Mouse (Mus musculus) kidney, postnatal 4 days (tissue): ENCODE data around the gene Slc43a2.

Source experiments
- DNase-seq, 2 experiments: peaks; one replicate each; pipeline ENCODE4 v3.0.0; 2021; ENCODE audit warnings: mixed read lengths in 2 of 2

Slc43a2 gene

DNA sequence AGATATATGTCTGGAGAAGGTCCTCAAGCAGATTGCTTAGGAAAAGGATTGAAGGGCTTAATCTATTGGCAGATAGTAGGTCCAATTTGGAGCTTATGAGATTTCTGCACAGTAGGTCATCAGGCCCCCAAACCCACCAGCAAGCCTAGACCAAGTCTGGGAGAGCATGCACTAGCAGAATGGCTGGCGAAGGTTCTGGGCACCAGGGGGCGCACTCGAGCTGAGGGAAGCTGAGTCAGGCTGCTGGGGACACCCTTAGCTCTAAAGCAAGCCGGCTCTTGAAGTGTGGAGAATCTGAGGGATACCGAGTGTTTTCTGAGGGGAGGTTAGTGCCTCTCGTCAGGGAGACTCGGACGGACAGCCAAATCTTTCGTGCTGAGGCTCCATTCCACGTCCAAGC, 1.2 kb upstream of the Slc43a2 start:
- peak; percentile 99 to 100 for DNase-seq

DNA sequence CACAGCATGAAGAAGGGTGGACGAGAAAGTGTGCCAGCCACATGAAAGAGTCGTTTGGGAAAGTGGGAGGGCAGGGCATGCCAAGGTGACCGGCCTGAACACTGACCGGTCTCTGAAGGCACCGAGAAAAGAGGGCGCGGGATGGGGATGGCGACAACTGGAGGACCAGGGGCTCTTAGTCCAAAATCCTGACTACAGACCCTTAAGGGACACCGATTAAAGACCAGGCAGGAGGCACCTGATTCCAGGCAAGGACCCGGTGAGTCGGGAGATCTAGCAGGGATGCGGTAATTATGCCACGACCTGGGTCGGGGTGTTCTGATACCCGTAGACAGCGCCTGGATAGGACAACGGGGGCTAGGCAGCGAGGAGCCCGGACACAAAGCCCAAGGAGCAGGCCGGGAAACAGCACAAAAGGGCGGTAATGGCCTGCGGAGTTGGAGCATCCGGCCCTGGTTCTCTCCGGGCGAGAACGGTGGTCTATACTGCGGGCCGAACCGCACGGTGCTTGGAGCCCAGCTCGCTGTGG, 585 bp upstream of the Slc43a2 start:
- DNase-seq = peak in 1 of 2 experiments; percentile 40

DNA sequence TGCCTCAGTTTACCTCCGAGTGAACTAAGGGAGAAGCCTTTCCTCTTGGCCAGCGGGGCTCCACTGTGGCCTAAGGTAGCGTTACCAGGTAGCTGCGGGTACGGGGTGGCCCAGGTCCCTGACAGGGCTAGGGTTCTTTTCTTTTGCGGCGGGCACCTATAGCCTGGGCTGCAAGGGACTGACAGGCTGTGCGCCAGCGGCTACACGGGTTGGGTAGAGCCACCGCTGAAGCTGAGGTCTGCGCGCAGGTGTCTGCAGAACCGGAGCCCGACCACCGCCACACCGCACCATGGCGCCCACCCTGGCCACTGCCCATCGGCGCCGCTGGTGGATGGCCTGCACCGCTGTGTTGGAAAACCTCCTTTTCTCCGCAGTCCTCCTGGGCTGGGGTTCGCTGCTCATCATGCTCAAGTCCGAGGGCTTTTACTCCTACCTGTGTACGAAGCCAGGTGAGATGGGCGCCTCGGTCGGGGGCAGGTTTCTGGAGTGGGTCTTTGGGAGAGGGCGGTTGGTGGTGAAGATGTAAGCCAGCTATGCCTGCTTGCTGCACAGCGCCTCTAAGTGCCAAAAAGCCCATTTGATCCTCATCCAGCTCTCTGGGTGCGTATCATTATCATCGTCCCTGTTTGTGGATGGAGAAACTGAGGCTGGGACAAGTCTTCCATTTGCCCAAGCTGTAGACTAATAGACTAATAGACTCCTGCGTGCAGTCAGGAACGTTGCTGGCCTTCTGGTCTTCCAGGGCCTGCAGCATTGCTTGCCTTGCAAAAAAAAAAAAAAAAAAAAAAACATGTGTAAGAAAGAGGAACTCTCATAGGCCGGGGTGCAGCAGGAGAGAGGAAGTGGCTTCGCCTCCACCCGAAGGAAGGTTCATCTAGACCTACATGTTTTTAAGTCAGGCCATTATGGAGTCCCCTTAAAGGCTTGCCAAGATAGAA, 1.1 kb downstream of the Slc43a2 start:
- DNase-seq = peak; percentile 45 to 62

DNA sequence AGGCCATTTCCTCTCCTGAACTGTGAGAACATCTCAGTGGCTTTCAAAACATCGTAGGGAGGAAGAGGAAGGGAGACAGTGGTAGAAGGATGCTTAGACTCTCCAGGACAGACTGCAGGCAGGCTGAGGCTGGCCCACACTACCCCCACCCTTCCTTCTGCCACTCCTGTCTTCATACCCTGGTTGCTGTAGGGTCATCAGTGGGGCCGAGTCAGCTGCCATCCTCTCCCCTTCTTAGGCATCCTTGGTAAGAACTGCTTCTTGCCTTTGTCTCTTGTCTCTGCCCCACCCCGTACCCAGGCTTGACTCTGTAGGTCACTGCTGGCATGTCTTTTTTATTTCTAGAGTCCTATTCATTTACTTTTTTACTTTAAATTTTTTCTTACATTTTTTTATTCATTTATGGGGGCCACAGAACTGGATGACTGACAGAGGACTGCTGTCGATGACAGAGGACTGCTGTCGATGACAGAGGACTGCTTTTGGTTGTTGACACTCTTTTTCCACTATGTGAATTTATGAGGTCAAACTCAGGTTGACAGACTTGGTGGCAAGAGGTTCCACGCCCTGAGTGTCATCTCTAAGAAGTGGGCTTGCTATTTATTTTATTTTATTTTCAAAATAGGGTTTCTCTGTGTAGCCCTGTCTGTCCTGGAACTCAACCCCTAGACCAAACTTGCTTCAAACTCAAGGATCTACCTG, 2.0 kb downstream of the Slc43a2 start:
- no peak for DNase-seq

DNA sequence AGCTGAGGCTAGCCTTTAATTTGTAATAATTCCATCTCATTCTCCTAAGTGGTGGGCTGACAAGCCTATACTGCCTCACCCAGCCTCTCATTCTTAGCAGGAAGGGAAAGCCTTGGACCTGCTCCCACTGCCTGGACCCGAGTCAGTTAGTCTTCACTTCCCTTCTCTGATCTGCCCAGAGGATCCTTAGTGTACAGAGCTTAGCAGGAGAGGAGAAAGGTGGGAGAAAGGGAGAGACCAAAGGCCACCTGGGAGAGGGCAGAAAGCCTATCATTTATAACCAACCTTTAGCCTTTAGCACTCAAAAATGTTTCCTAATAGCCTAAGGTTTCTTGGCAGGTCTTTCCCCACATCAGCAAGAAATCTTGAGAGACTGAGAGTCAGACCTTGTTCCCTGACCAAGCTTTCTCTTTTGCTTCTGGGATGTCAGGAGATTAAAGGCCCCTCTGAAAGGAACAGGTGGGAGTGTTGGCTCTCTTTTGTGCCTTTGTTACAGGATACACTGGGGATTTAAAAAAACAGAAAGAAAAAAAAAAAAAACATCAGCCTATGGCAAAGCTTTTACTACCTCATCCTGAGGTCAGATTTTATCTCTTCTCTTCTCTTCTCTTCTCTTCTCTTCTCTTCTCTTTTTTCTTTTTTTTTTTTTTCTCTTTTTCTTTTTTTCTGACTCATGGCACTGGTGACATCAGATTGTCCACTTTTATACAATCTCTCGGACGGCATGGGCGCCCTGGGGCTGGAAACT, 3.0 kb downstream of the Slc43a2 start:
- DNase-seq = no peak

DNA sequence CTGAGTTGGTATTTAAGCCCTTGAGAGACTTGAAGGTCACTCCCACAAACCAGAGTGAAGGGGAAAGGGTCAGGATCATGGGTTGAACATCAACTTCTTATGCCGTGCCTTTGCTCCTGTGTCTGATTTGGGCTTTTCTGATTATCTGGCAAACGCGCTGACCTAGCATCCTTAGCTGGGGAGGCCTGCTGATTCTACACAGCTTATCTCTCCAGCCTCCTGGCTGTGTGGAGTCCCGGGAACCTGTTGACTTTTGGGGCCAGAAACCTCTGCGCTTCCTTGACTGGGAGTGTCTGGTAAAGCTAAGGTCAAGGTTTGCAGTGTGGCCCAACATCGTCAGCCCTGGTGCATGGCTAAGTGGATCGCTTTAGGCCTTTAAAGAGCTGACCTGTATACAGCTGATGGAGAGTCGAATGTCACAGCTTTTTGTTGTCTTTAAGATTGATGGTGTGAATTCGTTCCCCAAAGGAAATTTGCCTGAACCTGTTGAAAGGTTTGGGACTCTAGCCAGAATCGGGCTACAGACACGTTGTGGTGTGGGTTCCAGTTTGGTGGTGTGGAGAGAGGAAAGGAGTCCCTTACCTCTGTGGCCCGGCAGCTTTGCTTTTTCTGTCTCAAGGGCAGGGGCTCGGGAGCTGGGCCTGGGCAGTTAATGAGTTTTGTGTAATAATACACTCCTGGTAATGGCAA, 3.8 kb downstream of the Slc43a2 start:
- no peak for DNase-seq

DNA sequence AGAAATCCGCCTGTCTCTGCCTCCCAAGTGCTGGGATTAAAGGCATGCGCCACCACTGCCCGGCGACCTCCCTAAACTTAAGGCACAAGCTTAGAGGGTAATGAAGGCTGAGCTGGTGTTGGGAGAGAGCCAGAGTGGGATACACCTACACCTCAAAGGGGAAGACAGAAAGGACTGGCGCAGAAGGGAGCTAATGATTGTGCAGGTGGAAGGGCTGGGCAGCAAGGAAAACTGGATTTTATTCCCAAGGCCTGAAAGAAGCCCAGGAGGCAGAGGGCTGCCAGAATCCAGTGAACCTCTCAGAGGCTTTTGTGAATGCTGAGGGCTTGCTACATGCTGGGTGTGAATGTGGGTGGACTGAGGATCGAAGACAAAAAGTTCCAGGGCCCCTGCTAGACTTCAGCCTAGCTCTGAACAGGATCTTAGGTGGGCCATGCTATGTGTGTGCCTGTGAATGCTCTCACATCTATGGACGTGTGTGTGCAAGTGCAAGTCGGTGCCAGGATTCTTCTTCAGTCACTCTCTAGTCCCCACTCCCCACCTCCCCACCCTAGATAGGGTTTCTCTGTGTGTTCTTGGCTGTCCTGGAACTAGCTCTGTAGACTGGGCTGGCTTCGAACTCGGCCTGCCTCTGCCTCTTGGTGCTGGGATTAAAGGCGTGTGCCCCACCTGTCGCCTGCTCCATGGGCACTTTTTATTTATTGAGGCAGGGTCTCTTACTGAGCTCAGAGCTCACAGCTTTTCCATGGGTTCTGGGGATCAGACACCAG, 4.9 kb downstream of the Slc43a2 start:
- no peak for DNase-seq

DNA sequence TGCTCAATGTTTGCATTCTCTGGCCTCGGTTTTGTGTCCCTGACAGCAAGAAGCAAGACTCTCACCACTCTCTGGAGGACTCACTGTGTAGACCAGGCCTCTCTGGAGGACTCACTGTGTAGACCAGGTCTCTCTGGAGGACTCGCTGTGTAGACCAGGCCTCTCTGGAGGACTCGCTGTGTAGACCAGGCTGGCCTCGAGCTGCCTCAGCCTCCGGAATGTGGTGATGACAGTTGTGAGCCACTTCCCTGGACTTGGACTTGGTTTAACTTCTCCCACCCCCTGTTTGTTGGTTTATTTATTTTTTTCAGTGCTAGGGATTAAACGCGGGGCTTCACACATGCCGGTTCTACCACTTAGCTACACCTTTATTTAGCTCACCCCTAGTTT, 5.5 kb downstream of the Slc43a2 start:
- no peak for DNase-seq

DNA sequence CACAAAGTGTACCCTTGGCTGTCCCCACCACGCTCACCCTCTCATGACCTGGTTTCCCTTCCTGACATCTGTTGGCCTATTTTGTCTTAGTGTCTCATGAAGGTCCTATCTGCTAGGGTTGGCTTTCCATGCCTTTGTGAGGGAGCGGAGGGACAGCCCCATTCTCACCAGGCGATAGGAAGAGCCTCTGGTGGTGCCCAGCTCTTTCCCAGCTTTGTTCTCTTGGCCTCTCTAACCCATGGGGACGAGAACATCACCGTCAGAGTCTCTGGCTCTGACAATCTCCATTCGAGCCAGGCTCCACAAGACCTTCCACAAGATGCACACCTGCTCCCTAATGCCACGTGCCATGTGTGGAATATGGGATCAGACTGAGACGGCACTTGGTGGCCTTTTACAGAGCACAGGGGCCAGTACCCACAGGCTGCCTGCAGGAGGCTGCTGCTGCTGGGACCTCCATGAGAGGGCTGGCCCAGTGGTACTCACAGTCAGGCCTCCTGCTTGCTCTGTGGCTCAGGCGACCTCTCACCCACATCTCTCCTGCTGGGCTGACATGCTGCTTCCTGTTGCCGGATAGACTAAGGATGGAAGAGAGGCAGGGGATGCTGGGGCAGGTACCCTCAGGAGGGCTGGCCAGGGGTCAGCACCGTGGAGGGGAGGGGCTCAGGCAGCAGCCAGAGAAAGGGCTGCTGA, 6.1 kb downstream of the Slc43a2 start:
- DNase-seq = peak; percentile 40 to 65

DNA sequence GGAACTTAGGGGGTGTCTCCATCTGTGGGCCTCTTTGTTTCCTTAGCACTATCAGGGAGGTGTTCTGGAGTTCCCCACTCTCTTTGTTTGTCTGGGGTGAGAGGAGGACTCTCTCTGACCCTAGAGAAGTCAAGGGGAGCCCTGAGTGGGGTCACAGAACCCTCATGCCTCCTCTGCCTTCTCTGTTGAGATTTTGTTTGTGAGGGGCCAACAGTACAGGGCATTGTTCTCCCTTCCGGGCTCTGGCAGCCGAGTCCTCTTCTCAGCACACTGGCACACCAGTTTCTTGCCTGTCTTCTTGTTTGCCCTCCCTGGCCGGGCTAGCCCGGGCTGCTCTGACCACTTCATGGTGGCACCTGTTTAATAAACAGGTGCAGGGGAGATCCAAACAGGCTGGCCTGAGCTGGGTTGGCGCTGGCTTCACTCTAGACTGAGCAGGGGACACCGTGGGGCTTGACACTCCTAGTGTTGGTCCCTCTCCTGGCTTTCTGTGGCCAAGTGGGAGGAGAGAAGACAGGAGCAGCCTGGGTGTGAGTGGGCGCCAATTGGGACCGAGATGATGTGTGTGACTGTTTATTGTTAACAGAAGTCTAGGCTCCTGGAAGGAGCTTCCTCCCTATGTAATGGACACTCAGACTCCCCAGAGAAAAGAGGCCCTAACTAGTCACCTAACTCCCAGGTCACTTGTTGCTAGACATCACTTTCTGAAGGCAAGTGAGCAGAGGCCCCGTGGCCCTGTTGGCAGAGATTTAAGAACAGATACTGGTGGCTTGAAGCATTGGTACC, 6.9 kb downstream of the Slc43a2 start:
- no peak for DNase-seq

DNA sequence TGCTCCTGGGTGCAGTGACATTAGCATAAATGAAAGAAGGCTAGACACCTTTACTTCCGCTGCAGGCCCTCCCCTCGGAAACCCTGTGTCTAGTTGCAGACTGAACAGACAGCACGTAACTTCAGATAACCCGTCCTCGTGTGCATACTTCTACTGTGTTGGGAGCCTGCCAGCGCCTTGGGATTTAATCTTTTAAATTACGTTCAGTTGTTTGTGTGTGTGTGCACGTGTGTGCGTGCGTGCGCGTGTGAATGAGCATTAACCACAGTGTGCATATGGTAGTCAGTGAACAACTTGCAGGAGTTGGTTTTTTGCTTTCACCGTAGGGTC, 7.4 kb downstream of the Slc43a2 start:
- no peak for DNase-seq

DNA sequence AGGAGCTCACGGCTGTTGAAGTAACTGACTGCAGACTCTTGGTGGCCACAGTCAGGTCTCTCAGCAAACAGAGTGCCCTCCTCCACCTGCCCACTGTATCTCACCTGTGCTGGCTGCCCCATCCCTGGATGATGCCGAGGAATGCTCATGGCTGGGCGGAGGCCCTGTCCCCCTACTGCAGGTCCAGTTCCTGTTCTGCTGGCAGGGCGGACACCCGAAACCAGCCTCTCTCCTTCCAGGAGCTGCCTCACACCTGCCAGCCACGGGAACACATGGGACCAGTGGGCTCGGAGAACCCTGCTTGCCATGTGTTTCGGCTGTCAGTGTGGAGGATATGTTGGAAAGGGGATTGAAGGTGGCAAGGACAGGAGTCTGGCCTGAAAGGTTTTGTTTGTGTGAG, 8.7 kb downstream of the Slc43a2 start:
- DNase-seq = no peak

DNA sequence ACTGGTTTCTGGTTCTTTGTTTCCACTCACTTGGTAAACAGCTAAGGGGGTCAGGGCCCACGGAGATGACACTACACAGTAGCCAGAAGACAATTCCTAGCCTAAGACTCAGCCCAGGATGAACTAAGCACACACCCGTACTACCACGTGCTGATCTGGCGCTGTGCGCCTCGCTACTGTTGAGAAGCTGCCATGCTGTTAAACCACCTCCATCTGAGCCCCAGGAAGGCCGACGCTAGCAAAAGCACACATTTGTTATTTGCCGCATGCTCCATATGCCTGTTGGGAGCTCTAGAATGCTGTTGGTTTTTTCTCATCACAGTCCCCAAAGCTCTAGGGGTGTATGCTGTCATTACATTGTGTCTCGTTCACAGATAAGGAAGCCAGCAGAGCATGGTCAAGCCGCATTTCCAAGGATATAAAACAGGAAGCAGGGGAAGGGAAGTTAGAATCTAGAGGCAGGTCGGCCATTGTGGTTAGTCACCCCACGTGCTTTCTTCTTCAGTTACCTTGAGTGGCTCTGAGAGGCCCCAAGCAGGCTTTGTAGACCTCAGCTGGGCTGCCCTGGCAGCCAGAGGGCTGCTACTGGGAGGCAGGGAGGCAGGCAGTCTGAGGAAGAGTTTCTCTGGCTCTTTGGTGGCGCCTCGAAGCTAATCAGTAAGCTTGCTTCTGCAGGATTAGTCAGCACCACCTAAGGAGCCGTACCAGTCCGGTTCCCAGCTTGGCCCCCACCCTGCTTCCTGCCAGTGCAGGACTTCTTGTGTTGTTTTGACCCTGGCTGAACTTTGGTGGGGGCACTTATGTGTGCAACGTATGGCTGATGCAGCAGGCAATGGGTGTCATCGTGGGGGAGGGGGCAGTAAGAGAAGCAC, 9.5 kb downstream of the Slc43a2 start:
- DNase-seq = peak in 1 of 2 experiments; percentile 43

DNA sequence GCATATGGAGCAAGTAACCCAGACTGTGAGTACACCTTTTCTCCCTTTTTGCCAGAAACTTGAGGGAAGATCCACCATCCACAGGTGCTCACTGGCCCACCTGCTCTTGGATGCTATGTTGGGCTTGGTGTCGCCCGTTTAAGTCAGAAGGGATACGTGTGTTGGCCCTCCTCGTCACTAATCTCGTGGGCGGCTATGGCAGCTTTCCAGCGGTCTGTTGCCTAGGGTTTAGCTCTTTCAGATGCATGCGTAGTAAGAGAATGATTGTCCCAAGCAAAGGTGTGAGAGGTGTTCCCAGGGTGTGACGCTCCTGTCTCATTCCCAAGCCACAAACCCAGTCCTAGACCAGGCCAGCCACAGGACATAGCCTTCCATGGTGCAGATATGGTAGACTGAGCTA, 13.2 kb downstream of the Slc43a2 start:
- DNase-seq = no peak

DNA sequence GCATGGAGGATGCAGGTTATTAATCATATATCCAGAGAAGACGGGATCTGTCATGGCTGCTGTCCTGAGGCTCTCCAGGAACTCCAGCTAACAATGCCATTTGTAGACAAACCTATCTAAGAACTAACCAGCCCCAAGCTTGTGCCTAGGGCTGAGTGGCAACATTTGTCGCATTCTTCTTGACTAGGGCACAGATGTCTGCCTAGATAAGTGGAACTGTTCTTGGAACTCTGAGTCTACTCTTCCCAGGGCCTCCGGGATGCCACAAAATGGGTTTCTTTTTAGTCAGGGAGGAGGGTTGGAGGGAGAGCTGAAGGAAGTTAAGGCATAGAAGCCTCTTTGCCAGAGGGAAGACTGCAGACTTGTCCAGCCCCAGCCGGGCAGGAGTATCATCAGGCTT, 14.6 kb downstream of the Slc43a2 start:
- DNase-seq = no peak

DNA sequence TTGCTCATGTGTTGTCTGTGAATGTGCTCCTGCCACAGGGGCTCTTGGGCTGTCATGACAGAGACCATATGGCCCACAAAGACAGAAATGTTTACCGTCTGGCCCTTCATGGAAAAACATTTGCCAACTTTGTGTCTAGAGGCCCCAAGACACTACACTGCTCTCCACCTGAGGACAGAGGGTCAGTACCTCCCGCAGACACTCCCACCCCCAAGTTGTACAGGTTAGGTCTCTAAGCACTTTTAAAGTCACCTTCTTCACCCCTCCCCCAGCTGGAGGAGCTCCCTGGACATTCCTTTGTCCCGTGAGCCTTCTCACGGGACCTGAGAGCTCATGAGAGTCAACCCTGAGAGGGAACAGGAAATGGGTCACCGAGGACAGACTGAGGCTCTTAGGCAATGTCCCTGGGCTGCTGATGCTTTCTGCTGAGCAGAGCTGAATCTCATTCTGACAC, 18.2 kb downstream of the Slc43a2 start:
- no peak for DNase-seq

DNA sequence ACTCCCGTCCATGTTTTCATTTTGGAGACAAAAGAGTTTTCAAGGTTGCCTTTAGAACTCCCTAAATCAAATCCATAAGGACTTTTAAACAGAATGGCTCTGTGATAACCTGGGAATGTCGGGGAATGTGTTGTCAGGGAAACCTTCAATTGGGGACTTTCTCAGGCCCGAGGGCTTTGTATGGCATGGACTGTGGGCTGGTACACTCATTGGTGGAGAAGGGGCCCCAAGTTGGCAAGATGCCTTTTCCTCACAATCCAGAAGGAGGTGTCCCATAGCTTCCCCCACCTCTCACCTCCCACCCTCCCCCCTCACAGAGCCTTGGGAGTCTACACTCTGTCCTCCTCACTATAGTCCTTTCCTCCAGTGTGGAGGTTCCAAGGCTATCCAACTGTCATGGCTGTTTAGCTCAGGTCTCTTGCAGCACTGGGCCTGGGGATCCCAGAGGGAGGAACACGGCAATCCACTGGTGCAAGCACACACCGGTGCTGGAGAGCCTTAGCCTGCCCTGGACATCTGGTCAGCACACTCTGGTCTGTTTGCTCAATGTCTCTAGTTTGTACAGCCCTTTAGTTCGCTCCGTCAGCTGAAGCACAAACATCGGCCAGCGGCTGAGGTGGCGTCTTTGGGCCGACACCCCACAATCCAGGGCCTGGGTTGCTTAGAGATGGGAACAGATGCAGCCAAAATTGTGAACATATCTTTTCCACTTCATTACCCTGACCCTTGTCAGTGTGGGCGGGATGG, 18.9 kb downstream of the Slc43a2 start:
- no peak for DNase-seq

DNA sequence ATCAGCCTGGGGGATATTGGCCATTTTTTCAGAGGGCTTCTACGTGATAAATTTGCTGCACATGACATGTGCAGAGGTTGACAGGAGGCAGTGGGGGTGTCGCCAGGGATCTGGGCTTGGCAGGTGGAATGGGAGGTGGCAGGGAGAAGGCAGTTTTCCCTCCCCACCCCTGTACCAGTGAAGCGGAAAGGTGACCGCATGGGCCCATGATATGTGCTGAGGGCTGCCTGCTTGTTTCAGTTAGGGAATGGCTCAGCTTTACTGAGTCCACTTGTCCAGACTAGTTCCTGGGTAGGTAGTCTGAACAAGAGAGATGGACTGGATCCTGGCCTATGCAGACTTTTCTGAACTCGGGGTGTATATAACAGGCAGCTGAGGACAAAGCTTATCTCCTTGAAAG, 19.8 kb downstream of the Slc43a2 start:
- DNase-seq = peak in 1 of 2 experiments; percentile 48
